Mouse (Mus musculus): ENCODE measurements around the gene Irgm1. TPM values are rescaled to one million over a fixed set of nuclear protein-coding genes. Genes with fewer than 3 reads are reported as not detected.

Irgm1 gene
- 0.69 and 1.2 TPM in 2 replicates for polyA plus RNA-seq (2012; rRNA removed)

DNA sequence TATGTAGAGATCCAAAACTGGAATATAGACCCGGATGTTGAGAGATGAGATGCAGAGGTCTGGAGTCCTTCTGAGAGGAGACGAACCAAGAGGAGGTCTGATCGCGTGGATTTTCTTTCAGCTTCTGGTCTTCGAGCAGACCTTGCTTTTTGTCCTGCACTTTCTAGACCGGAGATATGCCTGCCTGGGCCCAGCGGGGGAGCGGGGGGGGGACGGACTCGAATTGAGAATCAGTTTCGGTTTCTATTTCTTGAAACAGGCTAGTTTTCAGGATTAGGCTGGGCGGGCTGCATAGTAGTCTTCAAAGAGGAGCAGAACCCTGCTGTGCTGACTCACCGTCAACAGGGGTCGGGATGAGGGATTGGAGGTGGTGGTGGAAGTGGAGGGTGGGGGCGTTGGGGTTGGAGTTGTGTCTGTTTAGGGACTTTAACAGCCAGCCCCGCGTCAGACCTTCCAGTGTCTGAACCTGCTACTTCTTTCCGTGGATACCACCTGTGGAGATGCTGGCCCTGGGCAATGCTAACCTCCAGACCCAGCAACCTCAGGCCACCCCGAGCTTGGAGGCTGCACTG is at the start of gene Irgm1:
Gene Irgm1 (minus strand): TSS at position 483 of the 572 bp plus-strand sequence.

DNA sequence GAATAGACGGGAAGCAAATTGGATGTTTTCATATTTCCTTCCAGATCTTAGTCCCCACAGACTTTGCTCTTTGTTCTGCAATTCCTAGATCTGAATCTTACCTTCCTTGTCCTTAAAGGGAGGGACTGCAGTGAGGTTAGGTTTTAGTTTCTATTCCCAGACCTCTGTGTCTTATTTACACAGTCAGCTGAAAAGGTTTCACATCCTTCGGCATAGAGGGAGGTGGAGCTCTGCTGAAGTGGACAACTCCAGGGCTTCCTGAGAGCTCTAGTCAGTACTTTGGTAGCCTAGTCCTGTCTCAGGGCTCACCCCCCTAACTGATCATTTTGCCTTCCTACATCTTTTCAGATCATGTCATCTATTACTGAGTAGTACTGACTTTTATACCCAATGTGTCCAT is 30.5 kb upstream of the Irgm1 start, which contains the start of gene Gm5431:
Gene Gm5431 (minus strand): TSS at position 194 of the 400 bp plus-strand sequence.

DNA sequence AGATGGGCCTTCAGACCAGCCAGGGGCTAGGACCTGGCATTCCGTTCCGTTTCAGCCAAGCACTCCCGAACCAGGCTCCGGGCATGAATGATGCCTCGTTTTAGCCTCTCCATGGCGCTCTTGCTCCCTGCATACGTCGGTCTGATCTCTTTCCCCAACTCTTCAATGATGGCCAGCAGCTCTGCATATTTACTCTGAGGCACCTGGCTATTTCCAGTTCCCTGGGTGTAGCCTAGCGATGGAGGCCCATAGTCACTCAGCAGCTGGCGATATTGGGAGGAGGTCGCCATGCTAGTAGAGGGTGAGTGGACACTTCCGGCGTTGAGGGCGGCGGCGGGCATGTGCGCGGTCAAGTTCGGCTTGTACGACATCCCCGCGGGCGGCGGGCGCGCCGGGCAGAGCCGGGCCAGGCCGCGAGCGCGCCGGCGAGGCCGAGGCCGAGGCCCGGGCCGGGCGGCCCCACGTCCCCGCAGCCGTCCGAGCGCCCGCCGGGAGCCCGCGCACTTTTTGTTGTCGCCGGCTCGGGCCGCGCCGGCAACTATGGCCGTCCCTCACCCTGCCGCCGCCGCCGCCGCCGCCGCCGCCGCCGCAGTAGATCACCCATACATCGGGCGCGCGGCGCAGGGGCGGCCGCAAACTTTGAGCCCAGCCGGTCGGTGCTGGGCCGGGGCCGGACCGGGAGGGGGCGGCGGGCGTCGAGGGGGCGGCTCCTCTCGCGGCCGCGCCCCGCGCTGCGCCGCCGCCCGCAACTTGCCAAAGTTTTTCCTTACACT is 45.3 kb downstream of the Irgm1 start, which contains the start of the genes Trim7 and Gm12184:
Gene Trim7 (plus strand): TSS at position 162 of the 773 bp plus-strand sequence.
Gene Gm12184 (minus strand): TSS at position 677 of the 773 bp plus-strand sequence.

DNA sequence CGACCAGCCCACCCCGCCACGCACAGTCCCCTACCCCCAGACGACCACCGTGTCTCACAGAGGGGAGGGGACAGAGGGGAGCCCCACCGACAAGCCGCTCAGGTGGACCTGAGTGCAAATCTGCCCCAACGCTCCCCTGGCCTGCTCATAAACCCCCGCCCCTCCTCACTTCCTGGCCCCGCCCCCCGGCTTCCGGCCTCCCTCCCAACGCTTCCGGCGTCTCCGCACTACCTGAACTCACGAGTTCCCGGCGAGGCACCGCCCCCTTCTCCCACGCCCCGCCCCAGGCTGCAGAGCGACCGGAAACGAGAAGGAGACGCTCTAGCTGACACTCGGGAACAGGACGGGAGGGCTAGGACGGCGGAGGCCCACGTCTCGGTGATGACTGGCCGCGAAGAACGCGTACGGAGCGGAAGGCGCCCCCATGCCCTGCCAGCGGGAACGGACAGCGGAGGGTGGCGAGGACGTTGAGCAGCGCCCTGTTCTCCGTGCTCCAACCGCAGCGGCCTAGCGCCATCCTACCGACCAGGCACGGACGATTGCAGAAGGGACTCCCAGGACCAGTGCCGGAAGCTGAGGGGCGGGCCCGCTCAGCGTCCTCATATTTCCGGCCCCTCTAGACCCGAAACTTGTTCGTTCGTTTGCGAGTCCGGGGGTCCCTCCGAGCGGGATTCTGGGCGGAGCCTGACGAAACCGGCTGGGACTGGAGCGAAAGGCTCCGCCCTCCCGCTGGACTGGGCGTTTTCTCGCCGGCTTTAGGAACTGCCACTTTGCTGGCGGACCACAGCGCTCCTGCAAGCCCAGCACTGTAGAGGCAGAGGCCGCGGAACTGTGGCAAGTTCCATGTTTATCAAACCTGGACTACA is 54.5 kb downstream of the Irgm1 start, which contains the start of gene Trim41:
Gene Trim41 (minus strand): TSS at position 554 of the 866 bp plus-strand sequence.

Other genes with a start within 250 kb of the Irgm1 start
- gene Rack1, start 71.4 kb downstream of the Irgm1 start, polyA plus RNA-seq (2012; rRNA removed), result 836 and 1,247 TPM in 2 replicates
- gene Trim41, start 54.3 kb downstream of the Irgm1 start, polyA plus RNA-seq (2012; rRNA removed), result 14.3 and 15.4 TPM in 2 replicates
- gene Trim7, start 45.5 kb downstream of the Irgm1 start, polyA plus RNA-seq (2012; rRNA removed), result 5.8 and 7.1 TPM in 2 replicates
- 0.47 and 2.5 TPM in 2 replicates for gene Gm12184, start 45.0 kb downstream of the Irgm1 start, polyA plus RNA-seq (2012; rRNA removed)
- gene Gm5431, start 30.5 kb upstream of the Irgm1 start, polyA plus RNA-seq (2012; rRNA removed), result not detected in 2 replicates
- gene Psme2b, start 74.5 kb upstream of the Irgm1 start, polyA plus RNA-seq (2012; rRNA removed), result 0.68 TPM in 2 replicates
- 0.08 TPM in 1 of 2 replicates, not detected in the other for gene Olfr56, start 107.2 kb upstream of the Irgm1 start, polyA plus RNA-seq (2012; rRNA removed)
- 0.15 and 0.23 TPM in 2 replicates for gene 9930111J21Rik1, start 107.7 kb upstream of the Irgm1 start, polyA plus RNA-seq (2012; rRNA removed)
- gene Gm12185, start 120.5 kb upstream of the Irgm1 start, polyA plus RNA-seq (2012; rRNA removed), result not detected in 2 replicates
- gene Tgtp1, start 122.5 kb upstream of the Irgm1 start, polyA plus RNA-seq (2012; rRNA removed), result 0.02 and 0.05 TPM in 2 replicates
- gene 9930111J21Rik2, start 179.6 kb upstream of the Irgm1 start, polyA plus RNA-seq (2012; rRNA removed), result 0.02 and 0.11 TPM in 2 replicates
- gene Tgtp2, start 192.5 kb upstream of the Irgm1 start, polyA plus RNA-seq (2012; rRNA removed), result 0.09 and 0.44 TPM in 2 replicates
- 0.30 and 0.34 TPM in 2 replicates for gene Ifi47, start 204.9 kb upstream of the Irgm1 start, polyA plus RNA-seq (2012; rRNA removed)
- 0.04 and 1.4 TPM in 2 replicates for gene Olfr1396, start 243.2 kb upstream of the Irgm1 start, polyA plus RNA-seq (2012; rRNA removed)

All from stomach, adult 2 months (tissue).